Mouse (Mus musculus) forebrain, embryonic 16.5 days (tissue): ENCODE data around the gene Osbpl7. TPM values are rescaled to one million over a fixed set of nuclear protein-coding genes. Genes with fewer than 3 reads are reported as not detected.

Source experiments
- ATAC-seq: fragments of 200-750 bp; cut with Nextera tagmentation; 2 replicates; pipeline ENCODE4 v1.8.0; 2017; ENCODE audit warnings: mild to moderate bottlenecking, moderate library complexity
- H3K27ac ChIP-seq: fragments of 300-500 bp; sonication (generic); 2 replicates; pipeline ENCODE4 v1.5.1; 2014; ENCODE audit warnings: low read length, control low read depth
- H3K27me3 ChIP-seq: fragments of 300-500 bp; sonication (generic); replicated peaks from 2 replicates; pipeline ENCODE4 v1.6.1; 2014; ENCODE audit warnings: low read length; ENCODE audit not compliant: control insufficient read depth, insufficient read depth
- H3K36me3 ChIP-seq: fragments of 300-500 bp; sonication (generic); 2 replicates; pipeline ENCODE4 v1.6.1; 2014; ENCODE audit not compliant: control insufficient read depth, insufficient read depth
- H3K4me1 ChIP-seq: fragments of 300-500 bp; sonication (generic); replicated peaks from 2 replicates; pipeline ENCODE4 v1.6.1; 2014; ENCODE audit warnings: low read length; ENCODE audit not compliant: control insufficient read depth, insufficient read depth
- H3K4me2 ChIP-seq: fragments of 300-500 bp; sonication (generic); 2 replicates; pipeline ENCODE4 v1.6.1; 2014; ENCODE audit warnings: mild to moderate bottlenecking, low read length, control low read depth
- H3K4me3 ChIP-seq: fragments of 300-500 bp; sonication (generic); replicated peaks from 2 replicates; pipeline ENCODE4 v1.5.1; 2014; ENCODE audit warnings: mild to moderate bottlenecking, low read length, control low read depth
- H3K9ac ChIP-seq: fragments of 300-500 bp; sonication (generic); replicated peaks from 2 replicates; pipeline ENCODE4 v1.6.1; 2014; ENCODE audit warnings: low read depth, low read length, control low read depth
- H3K9me3 ChIP-seq: fragments of 300-500 bp; sonication (generic); 2 replicates; pipeline ENCODE4 v1.6.1; 2016; ENCODE audit warnings: low read length; ENCODE audit not compliant: control insufficient read depth
- WGBS: fragments of 180-500 bp; shearing (Covaris S2); extraction: QIAGEN DNeasy Blood & Tissue Kit; methylation state at CpG from one replicate; pipeline ENCODE4 v1.1.7; 2014; 5-methylcytosine and 5-hydroxymethylcytosine counted together
- polyA plus RNA-seq: library from polyadenylated mRNA; unstranded; fragments of >200 nt; fragmentation: Nextera tagmentation; extraction: Ambion mirVana; gene quantifications from 2 replicates; pipeline ENCODE4 v1.2.1, GENCODE M21; 2015

The Osbpl7 gene
- polyA plus RNA-seq: 11.0 and 13.1 TPM in 2 replicates

- 3% methylated on average over 18 of the region's 18 CpGs for WGBS
- H3K4me3 ChIP-seq: peak within 1 kb of the TSS; percentile 67
- no peaks in the 10 kb centered on the region for H3K27me3 ChIP-seq
- no peak within 1 kb of the TSS; the same call in 1 of the 2 replicates for H3K27ac ChIP-seq
- peak within 1 kb of the TSS; percentile 77 for H3K4me2 ChIP-seq
- ATAC-seq: peak; percentile 93
- peaks cover 4% of the 10 kb centered on the region; the same call in 1 of the 2 replicates for H3K36me3 ChIP-seq
- H3K9me3 ChIP-seq: no peaks in the 10 kb centered on the region
- peaks cover 20% of the 10 kb centered on the region for H3K4me1 ChIP-seq
- H3K9ac ChIP-seq: peak within 1 kb of the TSS; percentile 80
Measured at GRCm38 (mm10) chr11:97050216-97050943, at the start of gene Osbpl7. Gene Osbpl7, plus strand, starts transcription at chr11:97050628.

- no peaks in the 10 kb centered on the region for H3K9me3 ChIP-seq
- 48% methylated on average over 5 of the region's 5 CpGs for WGBS
- H3K4me2 ChIP-seq: no peak overlapping the region
- H3K27ac ChIP-seq: no peak overlapping the region
- no peak overlapping the region for H3K9ac ChIP-seq
- no peak for ATAC-seq
- no peaks in the 10 kb centered on the region for H3K36me3 ChIP-seq
- peaks cover 5% of the 10 kb centered on the region; the same call in 1 of the 2 replicates for H3K27me3 ChIP-seq
- no peak overlapping the region for H3K4me3 ChIP-seq
- no peaks in the 10 kb centered on the region for H3K4me1 ChIP-seq
Measured at GRCm38 (mm10) chr11:97003170-97003569, 47.3 kb upstream of the Osbpl7 start.

- 74% methylated on average over 9 of the region's 9 CpGs for WGBS
- Histone ChIP-seq H3K27ac (no peak overlapping the region), H3K9me3 (no peaks in the 10 kb centered on the region), H3K4me3 (no peak overlapping the region), H3K4me1 (no peaks in the 10 kb centered on the region), H3K36me3 (no peaks in the 10 kb centered on the region), H3K27me3 (peaks cover 5% of the 10 kb centered on the region; the same call in 1 of the 2 replicates), H3K4me2 (no peak overlapping the region), H3K9ac (no peak overlapping the region)
- no peak for ATAC-seq
Measured at GRCm38 (mm10) chr11:97007093-97007794, 43.2 kb upstream of the Osbpl7 start.

- Histone ChIP-seq H3K27me3 (peaks cover 3% of the 10 kb centered on the region; the same call in 1 of the 2 replicates), H3K4me1 (no peaks in the 10 kb centered on the region), H3K4me2 (no peak overlapping the region), H3K9ac (no peak overlapping the region), H3K27ac (no peak overlapping the region), H3K9me3 (no peaks in the 10 kb centered on the region), H3K4me3 (no peak overlapping the region), H3K36me3 (no peaks in the 10 kb centered on the region)
- no peak for ATAC-seq
- 70% methylated on average over 8 of the region's 8 CpGs for WGBS
Measured at GRCm38 (mm10) chr11:97009198-97009790, 41.1 kb upstream of the Osbpl7 start.

GRCm38 (mm10) chr11:97013121-97013670 is 37.2 kb upstream of the Osbpl7 start, which contains the start of gene Sp6:
Gene Sp6, plus strand, starts transcription at chr11:97013394.
- WGBS: 10% methylated on average over 6 of the region's 8 CpGs
- Histone ChIP-seq H3K27me3 (peaks cover 30% of the 10 kb centered on the region), H3K4me3 (no peak within 1 kb of the TSS), H3K27ac (no peak within 1 kb of the TSS), H3K4me1 (no peaks in the 10 kb centered on the region; the same call in 1 of the 2 replicates), H3K9me3 (no peaks in the 10 kb centered on the region), H3K36me3 (no peaks in the 10 kb centered on the region), H3K9ac (no peak within 1 kb of the TSS), H3K4me2 (no peak within 1 kb of the TSS)
- no peak for ATAC-seq

GRCm38 (mm10) chr11:97017696-97018582 is 32.5 kb upstream of the Osbpl7 start:
- no peak for ATAC-seq
- under 1% methylated on average over 36 of the region's 36 CpGs for WGBS
- peaks cover 20% of the 10 kb centered on the region for H3K4me1 ChIP-seq
- no peak overlapping the region for H3K27ac ChIP-seq
- H3K4me3 ChIP-seq: peak overlapping the region; percentile 28
- H3K9me3 ChIP-seq: no peaks in the 10 kb centered on the region
- no peaks in the 10 kb centered on the region for H3K36me3 ChIP-seq
- H3K4me2 ChIP-seq: peak overlapping the region; percentile 44; the same call in 1 of the 2 replicates
- H3K27me3 ChIP-seq: peaks cover 65% of the 10 kb centered on the region
- no peak overlapping the region for H3K9ac ChIP-seq

- under 1% methylated on average over 65 of the region's 68 CpGs for WGBS
- no peak for ATAC-seq
- no peak overlapping the region for H3K9ac ChIP-seq
Measured at GRCm38 (mm10) chr11:97018583-97019344, 31.7 kb upstream of the Osbpl7 start.

GRCm38 (mm10) chr11:97019345-97019708 is 31.1 kb upstream of the Osbpl7 start:
- Histone ChIP-seq H3K4me2 (no peak overlapping the region), H3K9ac (no peak overlapping the region), H3K4me3 (no peak overlapping the region; the same call in 1 of the 2 replicates), H3K9me3 (no peaks in the 10 kb centered on the region), H3K27me3 (peaks cover 78% of the 10 kb centered on the region), H3K4me1 (peaks cover 20% of the 10 kb centered on the region), H3K36me3 (no peaks in the 10 kb centered on the region), H3K27ac (no peak overlapping the region)
- no peak for ATAC-seq
- 2% methylated on average over 13 of the region's 13 CpGs for WGBS

More at GRCm38 (mm10) chr11:97018583-97019344, 31.7 kb upstream of the Osbpl7 start:
- peak overlapping the region; percentile 28 for H3K4me3 ChIP-seq
- H3K4me1 ChIP-seq: peaks cover 20% of the 10 kb centered on the region
- no peaks in the 10 kb centered on the region for H3K36me3 ChIP-seq
- peak overlapping the region; percentile 44 for H3K4me2 ChIP-seq
- H3K27me3 ChIP-seq: peaks cover 74% of the 10 kb centered on the region
- no peak overlapping the region for H3K27ac ChIP-seq
- no peaks in the 10 kb centered on the region for H3K9me3 ChIP-seq
